ENCODE assay signal across 8 mouse cellular contexts in the genomic region with DNA sequence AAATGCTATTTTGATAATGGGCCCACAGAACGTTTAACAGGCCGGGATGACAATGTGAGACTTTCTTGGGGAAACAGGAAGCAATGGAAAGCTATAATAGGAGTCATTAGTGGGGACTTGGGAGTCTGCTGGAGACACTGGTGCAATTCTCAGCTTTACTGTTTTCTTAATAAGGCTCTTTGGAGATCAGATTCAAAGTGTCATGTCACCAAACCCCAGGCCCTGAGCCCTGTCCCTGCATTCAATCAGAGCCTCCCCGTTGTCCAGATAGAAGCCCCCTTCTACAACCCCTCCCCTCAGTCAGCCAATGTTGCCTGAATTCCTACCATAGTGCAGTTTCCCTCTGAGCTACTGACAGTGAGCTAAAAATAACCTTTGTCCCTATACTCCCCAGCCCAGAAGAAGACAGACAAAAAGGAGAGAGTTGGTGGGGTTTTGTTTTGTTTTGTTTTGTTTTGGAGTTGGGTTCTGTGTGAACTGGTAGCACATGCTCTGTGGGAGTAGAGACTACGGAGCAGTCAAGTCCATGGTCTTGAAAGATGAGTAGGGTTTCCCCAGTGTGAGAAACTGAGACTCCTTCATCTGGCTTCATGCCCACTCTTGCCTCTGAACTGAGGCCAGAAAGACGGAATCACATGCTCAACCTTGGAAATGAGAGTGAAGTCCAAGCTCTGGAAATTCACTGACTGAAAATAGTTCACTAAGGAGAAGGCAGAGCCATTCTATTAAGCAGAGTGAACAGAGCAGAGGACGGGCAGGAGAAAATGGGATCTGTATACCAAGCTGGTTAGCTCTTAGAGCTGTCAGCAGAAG.
A peak's percentile ranks its signal among the peaks of the same experiment; 100 is the strongest.
DNase-seq lines count a peak whose midpoint lies in the region; ATAC-seq and TF ChIP-seq lines count a peak whose summit lies in the region.

No protein-coding gene starts in this region.

- peaks cover 11% of the 10 kb centered on the region; the same call in 1 of the 2 replicates for H3K4me1 ChIP-seq in limb, embryonic 14.5 days (ENCODE audit: control insufficient read depth, insufficient read depth, low read length)
- peaks cover 3% of the 10 kb centered on the region; the same call in 1 of the 2 replicates for H3K4me1 ChIP-seq in limb, embryonic 10.5 days
- H3K4me1 ChIP-seq in brown adipose tissue, adult 24 weeks (ENCODE audit: control insufficient read depth, insufficient read depth, insufficient read length, low read length) = peaks cover 2% of the 10 kb centered on the region; the same call in 1 of the 2 replicates
- H3K4me1 ChIP-seq in heart, embryonic 10.5 days = peaks cover 23% of the 10 kb centered on the region
- peaks cover 9% of the 10 kb centered on the region; the same call in 1 of the 2 replicates for H3K4me1 ChIP-seq in kidney, postnatal 0 days (replicated peaks; ENCODE audit: insufficient read depth, low read length)

- TF ChIP-seq CTCF in kidney, postnatal 0 days (IDR thresholded peaks at IDR 0.05; ENCODE audit: low read depth) = no peak

- WGBS in limb, embryonic 14.5 days = 30% methylated on average over 6 of the region's 6 CpGs
- 68% methylated on average over 6 of the region's 6 CpGs for WGBS in limb, embryonic 10.5 days
- WGBS in heart, embryonic 10.5 days = 25% methylated on average over 6 of the region's 6 CpGs
- WGBS in kidney, postnatal 0 days = 9% methylated on average over 6 of the region's 6 CpGs

- no peaks in the 10 kb centered on the region for H3K36me3 ChIP-seq in limb, embryonic 14.5 days (ENCODE audit: control insufficient read depth, insufficient read depth, low read length)
- H3K36me3 ChIP-seq in limb, embryonic 10.5 days = no peaks in the 10 kb centered on the region
- H3K36me3 ChIP-seq in heart, embryonic 10.5 days = no peaks in the 10 kb centered on the region
- no peaks in the 10 kb centered on the region for H3K36me3 ChIP-seq in kidney, postnatal 0 days (ENCODE audit: insufficient read depth, low read length)

- no peaks in the 10 kb centered on the region for H3K27me3 ChIP-seq in limb, embryonic 14.5 days (ENCODE audit: control insufficient read depth, insufficient read depth, low read length)
- 0 out of 2 replicates have a peak, but pooled peaks cover 4% of the 10 kb centered on the region for H3K27me3 ChIP-seq in limb, embryonic 10.5 days (ENCODE audit: low read depth, poor library complexity, severe bottlenecking)
- H3K27me3 ChIP-seq in heart, embryonic 10.5 days (ENCODE audit: insufficient read depth, poor library complexity, severe bottlenecking) = no peaks in the 10 kb centered on the region
- no peaks in the 10 kb centered on the region for H3K27me3 ChIP-seq in kidney, postnatal 0 days (ENCODE audit: insufficient read depth, low read length)

- H3K4me3 ChIP-seq in limb, embryonic 14.5 days (replicated peaks; ENCODE audit: low read length) = no peak overlapping the region
- H3K4me3 ChIP-seq in limb, embryonic 10.5 days = no peak overlapping the region
- H3K4me3 ChIP-seq in brown adipose tissue, adult 24 weeks (ENCODE audit: insufficient read depth, low read depth, low read length) = no peak overlapping the region
- no peak overlapping the region for H3K4me3 ChIP-seq in heart, embryonic 10.5 days
- H3K4me3 ChIP-seq in kidney, postnatal 0 days (replicated peaks; ENCODE audit: low read depth, low read length) = no peak overlapping the region

- peak; percentile 62 for DNase-seq in limb, embryonic 14.5 days (ENCODE audit: low spot score)
- DNase-seq in limb, embryonic 10.5 days (ENCODE audit: low spot score) = no peak
- no peak for DNase-seq in heart, embryonic 10.5 days (ENCODE audit: low spot score)
- DNase-seq in kidney, postnatal 0 days (ENCODE audit: low spot score) = peak; percentile 83
- DNase-seq in lung, postnatal 36 days = peak; percentile 58
- DNase-seq in embryo, embryonic 10 days (ENCODE audit: low spot score) = no peak

- no peak for TF ChIP-seq POLR2A in limb, embryonic 14.5 days (IDR thresholded peaks at IDR 0.05; ENCODE audit: borderline replicate concordance, extremely low read depth, insufficient read depth, insufficient read length)

- no peaks in the 10 kb centered on the region for H3K9me3 ChIP-seq in limb, embryonic 14.5 days (ENCODE audit: control insufficient read depth, low read length)
- no peaks in the 10 kb centered on the region for H3K9me3 ChIP-seq in limb, embryonic 10.5 days (replicated peaks)
- no peaks in the 10 kb centered on the region for H3K9me3 ChIP-seq in heart, embryonic 10.5 days
- no peaks in the 10 kb centered on the region for H3K9me3 ChIP-seq in kidney, postnatal 0 days (replicated peaks; ENCODE audit: low read length)

- peak; percentile 30; the same call in 1 of the 2 replicates for ATAC-seq in limb, embryonic 14.5 days (ENCODE audit: low FRiP score, low read depth)
- ATAC-seq in kidney, postnatal 0 days (replicated peaks; ENCODE audit: low FRiP score, low read depth) = peak; percentile 61; the same call in 1 of the 2 replicates
- ATAC-seq in megakaryocyte progenitor cell, adult 5-6 weeks (replicated peaks; ENCODE audit: poor library complexity) = no peak

- H3K4me2 ChIP-seq in limb, embryonic 14.5 days (replicated peaks; ENCODE audit: low read depth, low read length, severe bottlenecking) = no peak overlapping the region
- no peak overlapping the region for H3K4me2 ChIP-seq in kidney, postnatal 0 days (ENCODE audit: low read length)

- H3K9ac ChIP-seq in limb, embryonic 14.5 days (ENCODE audit: low read depth, low read length, severe bottlenecking) = no peak overlapping the region
- H3K9ac ChIP-seq in kidney, postnatal 0 days (ENCODE audit: low read depth, low read length) = no peak overlapping the region

- no peak overlapping the region for H3K27ac ChIP-seq in limb, embryonic 14.5 days (replicated peaks; ENCODE audit: low read depth, low read length)
- no peak overlapping the region for H3K27ac ChIP-seq in limb, embryonic 10.5 days
- peak overlapping the region; percentile 60 for H3K27ac ChIP-seq in brown adipose tissue, adult 24 weeks (replicated peaks; ENCODE audit: low read depth, low read length)
- peak overlapping the region; percentile 80 for H3K27ac ChIP-seq in heart, embryonic 10.5 days
- H3K27ac ChIP-seq in kidney, postnatal 0 days = peak overlapping the region; percentile 38

Comparison
In these comparisons a context has a peak if more than half of its experiments do, and no peak if none do; other contexts are left out.
1. DNase-seq: peak in limb, embryonic 14.5 days (single experiment), kidney, postnatal 0 days (single experiment) and lung, postnatal 36 days (single experiment); none in limb, embryonic 10.5 days (single experiment), heart, embryonic 10.5 days (single experiment) and embryo, embryonic 10 days (single experiment).
2. H3K27ac ChIP-seq: peak in brown adipose tissue, adult 24 weeks (single experiment), heart, embryonic 10.5 days (single experiment) and kidney, postnatal 0 days (single experiment); none in limb, embryonic 14.5 days (single experiment) and limb, embryonic 10.5 days (single experiment).